Mouse (Mus musculus) cerebellum, adult 8-10 months (tissue): ENCODE measurements around the gene Alg11.

Experiments used
- DNase-seq: peaks from one replicate; pipeline ENCODE4 v3.0.0; 2022

Gene Alg11

DNA sequence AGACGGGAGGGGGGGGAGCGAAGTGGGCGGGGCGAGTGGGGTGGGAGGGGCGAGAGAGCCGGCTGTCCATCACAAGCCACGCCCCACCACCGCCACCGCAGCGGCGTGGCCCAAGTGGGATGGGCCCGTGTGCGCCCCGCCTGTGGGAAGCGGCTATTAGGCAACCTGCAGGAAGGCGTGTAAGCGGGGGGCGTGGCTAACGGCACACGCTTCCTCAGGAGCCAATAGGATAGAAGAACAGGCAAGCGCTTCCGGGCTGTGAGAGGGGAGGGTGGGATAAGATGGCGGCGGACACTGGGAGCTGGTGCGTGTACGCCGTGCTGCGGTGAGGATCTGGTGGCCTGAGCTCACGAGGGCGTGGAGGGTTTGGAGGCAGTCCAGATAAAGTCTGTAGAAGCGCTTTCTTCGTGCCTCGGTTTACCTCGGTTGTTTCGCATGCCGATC is at the start of gene Alg11:
TSS of gene Alg11 (plus strand) at position 276 of the 444 bp plus-strand sequence.
- DNase-seq = peak; percentile 93

DNA sequence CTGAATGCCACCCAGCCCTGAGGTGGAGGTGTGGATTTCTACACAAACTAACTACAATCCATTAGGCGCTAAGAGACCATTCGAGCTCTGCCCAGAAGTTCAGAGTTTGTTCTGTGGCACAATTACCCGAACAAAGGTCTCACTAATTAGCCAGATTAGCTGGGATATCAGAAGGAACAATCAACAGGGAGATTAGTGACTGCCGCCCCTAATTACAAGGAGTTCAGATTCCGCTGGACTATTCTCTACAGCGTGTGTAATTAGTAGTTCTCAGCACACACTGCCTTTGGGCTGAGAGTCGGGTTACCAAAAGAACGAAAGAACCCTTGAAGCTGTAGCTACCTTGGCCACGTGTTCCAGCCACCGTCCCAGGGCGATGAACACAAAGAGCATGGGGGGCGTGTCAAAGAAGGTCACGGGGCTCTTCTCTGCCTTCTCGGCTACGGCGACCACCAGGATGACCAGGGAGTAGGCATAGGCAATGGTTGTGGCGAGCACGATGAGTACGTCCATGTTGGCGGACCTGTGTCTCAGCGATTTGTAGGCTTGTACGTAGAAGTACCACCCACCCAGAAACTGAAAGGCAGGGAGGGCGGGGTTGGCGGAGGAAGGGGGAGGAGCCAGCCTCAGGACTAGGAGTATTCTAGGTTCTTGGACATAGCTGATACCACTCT is 47.4 kb upstream of the Alg11 start:
- DNase-seq = no peak

DNA sequence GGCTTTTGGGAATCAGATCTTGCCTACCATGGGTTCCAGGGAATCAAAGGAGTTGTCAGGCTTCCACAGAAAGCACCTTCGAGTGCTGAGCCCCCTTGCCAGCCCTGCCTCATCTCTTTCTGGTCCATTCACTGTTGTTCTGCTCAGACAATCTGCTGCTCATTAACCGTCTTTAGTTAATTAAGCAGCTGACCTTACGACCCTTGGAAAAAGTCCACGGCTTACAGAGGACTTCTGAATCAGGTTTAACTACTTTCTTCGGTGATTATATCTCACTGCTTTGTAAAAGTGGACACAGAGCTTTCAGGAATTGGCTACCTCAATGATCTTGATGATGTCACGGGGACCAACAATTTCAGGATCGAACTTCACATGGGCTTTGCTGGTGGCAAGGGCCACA is 42.8 kb upstream of the Alg11 start:
- no peak for DNase-seq

DNA sequence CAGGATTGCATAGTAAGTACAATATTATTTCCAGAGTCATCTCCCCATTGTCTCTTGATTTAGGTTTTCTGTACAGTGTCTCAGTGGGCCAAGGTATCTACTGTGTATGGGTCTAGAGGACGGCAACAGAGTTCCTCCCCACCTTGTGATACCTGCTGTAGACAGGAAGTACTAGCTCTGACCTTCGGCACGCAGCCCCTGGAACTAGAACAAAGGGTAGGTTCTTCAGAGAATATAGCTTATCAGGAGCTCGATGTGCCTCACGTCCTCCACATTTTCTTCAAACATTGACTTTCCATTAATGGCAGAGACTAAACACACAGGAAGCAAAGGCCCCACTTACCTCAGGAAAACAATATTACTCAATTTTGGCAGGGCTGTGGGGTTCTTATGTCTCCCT is 41.0 kb upstream of the Alg11 start:
- DNase-seq = no peak

DNA sequence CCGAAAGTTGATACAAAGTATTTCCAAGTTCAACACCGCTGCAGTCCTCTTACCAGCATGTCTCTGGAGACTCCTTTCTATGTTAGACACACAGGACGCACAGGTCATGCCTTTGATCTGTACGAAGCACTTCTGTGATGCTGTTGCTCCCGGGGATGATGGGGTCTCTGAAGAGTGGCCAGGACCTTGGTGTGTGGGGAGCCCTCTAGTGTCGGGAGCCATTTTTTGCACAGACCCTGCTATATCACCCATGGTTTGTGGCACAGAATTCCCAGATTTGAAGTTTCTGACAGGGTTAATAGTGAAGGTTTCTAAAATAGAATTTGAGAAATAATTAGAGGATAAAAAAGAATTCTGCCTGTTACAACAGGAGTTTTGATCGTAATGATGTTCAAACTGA is 38.3 kb upstream of the Alg11 start:
- no peak for DNase-seq

DNA sequence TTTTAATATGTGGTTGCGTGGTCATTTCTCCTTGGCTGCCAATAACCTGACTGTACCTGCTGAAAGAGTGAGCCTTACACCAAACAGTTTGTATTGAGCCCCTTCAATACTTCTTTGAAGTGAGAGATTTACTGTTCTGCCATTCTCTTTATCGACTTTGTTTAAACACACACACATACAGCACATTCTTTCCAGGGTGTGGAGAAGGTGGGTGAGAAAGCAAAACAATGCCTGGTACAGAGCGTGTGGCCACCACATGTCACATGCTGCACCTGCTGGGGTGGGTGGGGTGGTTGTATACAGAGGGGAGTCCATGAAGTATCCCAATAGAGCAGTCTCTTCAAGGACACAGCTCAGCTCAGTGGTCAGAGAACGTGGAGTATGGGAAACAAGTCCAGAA is 35.3 kb upstream of the Alg11 start:
- DNase-seq = no peak

DNA sequence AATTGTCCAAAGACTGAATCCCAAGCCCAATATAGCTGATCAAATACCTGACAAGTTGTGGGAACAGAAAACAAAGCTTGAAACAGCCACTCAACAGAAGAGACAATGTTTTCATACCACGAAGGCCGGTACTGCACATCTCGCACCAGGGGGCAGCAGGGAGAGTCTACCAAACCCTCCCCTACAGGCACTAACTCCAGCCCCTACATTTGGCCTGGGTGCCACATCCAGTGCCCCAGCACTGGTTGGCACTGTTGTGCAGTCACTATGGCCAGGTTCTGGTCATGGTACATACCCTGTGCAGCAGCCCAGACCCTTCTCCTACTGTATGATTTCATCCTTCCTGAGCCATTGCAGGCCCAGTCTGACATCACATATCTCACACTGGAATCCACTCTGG is 31.5 kb upstream of the Alg11 start:
- no peak for DNase-seq

DNA sequence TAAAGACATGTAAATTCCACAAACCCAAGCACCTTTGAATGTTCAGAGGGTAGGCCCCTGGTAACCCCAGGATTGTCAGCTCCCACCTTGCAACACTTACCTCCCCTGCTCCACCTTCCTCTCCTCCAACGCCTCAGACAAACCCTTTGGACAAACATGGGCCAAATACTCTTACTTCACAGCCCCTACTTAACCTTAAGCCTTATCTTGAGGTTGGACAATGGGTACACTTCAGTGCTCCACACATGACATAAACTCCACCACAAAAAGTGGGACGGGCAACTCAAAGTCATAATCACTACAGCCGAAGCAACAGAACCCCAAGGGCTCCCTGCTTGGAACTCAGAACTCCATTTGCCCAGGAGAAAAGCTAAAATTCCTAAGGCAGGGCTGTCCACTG is 29.5 kb upstream of the Alg11 start:
- DNase-seq = no peak

DNA sequence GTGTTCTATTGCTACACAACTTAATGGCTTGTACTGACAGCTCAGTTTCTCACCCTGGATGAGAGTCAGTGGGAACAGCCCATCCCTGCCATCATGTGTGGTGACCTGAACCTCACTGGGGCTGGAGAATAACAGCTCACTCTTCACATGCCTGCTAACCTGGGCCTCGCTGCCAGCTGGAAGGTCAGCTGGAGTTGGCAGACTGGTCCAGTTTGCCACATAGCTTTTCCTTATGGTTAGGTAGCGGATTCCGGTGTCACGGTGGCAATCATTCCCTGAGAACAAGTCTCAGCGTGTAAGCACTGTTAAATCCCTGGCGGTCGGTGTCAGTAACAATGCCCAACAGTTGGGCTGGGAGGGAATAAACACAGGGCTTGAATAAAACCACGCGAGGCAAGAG is 24.4 kb upstream of the Alg11 start:
- DNase-seq = no peak

DNA sequence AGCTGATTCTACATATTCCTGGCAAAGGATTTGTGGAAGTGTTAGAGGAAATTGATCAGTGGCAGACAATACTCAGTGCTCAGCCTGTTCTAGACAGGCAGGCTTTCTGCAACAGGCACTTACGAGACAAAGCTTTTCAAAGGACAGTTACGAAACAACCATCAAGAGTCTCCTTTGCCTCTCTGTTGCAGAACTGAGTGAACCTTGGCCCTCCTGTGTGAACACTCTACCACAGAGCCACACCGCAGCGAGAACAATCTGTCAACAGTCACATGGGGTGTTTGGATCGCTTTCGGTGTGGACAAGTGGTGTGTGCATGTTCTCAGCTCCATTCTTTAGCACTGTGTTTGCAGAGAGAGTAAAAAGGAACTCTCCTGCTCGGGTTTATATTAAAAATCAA is 23.5 kb upstream of the Alg11 start:
- no peak for DNase-seq

DNA sequence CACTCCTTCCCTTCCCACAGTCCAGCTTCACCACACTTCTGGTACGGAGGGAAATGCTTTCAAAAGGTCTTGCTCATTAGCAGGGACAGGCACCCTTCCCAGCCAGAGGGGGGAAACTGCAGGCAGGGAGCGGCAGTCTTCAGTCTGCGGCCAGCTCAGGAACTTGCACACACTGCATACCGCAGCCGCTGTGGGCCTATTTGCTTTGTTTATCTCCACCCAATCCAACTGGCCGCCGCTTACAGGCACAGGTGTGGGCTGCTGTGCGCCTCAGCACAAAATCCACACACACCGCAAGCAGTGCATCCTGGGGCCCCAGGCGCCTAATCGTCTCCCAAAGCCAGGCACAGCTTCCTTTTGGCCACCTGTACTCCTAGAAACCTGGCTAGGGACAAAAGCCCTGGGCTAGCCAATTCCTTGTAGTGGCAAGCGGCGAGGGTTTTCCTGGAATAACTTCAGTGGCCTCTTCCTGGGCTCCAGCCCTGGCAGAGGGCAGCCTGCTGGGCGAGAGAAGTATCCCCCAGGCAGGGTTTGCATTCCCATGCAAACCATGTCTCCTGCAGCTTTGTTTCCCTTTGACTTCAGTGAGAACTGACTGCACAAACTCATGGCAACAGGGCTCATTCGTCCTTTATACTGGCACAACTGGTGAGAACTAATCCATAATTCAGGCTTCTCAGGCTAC is 20.9 kb upstream of the Alg11 start:
- no peak for DNase-seq

DNA sequence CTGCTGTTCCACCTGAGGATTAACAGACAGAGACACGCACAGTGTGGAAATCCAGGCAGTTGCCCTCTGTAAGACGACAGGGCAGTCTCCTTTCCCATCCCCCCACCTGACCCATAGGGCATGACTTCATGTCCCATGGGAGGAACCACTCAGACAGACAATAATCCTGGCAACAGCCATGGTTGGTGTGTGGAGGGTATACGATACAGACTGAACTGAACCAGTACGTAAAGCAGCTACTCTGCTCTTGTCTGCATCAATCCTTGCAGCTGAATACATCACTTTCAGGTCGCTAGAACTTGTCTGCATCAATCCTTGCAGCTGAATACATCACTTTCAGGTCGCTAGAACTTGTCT is 20.4 kb upstream of the Alg11 start:
- no peak for DNase-seq

DNA sequence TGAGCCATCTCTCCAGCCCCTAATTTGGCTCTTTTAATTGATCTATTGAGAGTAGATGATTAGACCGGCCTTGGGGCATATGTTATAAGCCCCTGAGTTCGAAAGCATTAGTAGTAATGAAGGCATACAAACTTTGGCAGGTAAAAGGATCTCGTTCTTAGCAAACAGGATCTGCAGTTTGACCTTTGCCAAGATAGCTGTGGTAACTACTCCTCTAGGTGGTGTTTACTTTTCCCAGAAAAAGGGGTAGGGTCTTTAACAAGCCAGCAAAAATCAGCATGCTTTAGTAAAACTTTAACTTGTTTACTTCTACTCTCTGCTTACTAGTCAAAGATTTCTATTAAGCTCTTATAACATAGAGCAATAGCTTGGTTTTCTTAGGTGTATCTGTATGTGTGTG is 18.0 kb upstream of the Alg11 start:
- DNase-seq = no peak

DNA sequence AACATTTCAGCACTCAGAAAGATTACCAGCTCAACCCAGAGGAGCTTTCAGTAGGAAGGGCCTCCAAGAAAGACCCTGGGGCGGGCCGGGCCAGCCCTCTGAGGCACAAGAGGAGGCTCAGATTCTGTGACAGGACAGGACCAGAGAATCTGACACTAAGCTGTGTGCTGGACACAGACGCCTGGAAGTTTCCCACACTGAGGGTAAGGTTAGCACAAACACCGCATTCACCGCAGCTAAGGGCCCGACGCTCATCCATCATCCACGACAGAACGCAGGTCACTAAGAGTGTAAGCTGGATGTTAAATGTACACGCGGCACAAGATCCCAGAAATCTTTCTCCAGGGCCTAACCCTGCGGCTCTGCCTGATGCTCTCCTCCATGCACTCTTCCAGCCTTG is 16.8 kb upstream of the Alg11 start:
- no peak for DNase-seq

DNA sequence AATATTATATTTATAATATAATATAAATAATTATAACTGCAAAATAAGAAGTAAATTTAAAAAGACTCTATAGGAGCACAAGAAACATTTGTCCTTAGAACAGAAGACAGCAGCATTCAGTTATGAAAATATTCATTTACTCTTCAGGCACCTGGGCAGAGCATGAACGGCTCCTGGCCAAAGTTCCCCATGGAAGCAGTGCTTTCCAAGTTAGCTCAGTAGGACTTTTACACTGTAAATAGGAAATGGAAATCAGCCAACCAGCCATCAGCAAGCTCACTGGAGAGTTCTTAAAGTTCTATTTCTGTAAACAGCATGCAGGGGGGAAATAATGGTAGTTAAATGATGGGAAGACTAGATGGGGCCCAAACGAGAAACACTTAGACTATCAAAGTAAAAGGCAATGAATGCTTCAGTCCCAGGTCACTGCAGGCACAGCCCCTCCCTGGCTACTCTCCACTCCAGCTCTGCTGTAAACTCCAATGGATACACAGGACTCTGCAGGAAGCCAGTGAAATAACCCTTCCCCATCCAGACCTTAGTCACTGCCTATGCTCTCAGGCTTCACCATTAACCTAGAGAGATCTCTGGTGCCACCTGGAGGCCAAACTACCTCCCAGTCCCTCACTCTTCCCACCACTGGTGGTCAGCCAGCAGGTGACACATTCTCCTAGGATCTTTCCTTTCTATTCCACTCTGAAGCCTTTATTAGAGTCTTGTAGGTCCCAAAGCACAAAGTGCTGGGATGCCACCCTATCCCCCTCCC is 12.6 kb upstream of the Alg11 start:
- DNase-seq = peak; percentile 35

DNA sequence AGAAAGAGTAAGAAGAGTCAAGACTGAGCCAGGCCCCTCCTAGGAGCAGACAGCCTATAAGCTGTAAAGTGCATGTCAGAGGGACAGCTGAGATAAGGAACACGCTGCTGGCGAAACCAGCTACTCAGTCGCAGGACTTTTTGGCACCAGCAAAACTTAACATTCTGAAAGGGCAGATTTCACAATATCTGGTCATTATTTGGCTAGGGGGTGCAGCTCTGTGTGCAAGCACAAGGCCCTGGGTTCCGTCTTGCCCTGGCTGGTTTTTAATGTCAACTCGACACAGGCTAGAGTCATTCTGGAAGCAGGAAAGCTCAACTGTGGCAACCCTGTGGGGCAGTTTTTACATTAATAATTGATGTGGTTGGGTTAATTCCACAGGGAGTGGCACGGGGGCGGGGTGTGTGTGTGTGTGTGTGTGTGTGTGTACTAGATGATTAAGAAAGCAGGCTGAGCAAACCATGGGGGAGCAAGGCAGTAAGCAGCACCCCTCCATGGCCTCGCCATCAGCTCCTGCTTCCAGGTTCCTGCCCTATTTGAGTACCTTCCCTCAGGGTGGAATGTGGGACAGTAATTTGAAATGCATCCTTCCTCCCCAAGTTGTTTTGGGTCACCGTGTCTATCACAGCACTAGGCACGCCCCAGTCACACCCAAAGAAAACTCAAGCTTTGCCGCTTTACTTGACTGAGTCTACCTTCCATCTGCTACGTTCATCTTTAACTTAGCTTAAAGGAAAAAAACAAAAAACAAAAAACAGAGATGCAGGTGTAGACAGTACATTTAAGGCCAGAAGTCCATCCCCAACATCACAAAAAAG is 5.6 kb upstream of the Alg11 start:
- DNase-seq = no peak

DNA sequence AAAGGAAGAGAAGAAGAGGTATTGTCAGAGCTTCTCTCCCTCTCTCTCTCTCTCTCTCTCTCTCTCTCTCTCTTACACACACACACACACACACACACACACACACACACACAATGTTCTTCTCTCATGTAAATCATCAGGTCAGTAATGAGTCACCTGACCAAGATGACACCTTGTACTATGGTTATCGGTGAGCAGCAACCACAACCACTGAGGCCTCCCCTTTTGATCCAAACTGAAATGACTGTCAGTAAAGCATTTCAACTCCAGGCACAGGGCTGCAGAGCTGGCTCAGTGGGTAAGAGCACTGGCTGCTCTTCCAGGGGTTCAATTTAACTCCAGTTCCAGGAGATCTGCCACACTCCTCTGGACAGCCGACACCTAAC is 5.0 kb upstream of the Alg11 start:
- DNase-seq = no peak

DNA sequence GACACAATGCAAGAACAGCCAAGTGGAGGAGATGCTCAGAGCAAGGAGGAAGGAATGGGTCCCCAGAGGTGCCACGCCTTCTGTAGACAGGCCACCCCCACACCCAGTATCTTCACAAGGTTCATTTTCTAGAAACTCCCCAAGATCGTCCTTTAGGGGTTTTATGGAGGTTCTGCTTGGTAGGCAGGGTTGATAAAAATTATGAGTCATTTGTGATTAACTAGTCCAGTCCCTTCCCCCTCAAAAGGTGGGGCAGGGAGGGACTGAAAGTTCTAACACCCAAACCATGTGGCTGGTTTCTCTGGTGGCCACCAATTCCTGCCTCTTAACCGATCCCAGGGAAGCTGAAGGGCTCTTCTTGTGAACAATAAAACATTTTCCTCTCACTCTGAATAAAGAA is 3.7 kb upstream of the Alg11 start:
- no peak for DNase-seq

DNA sequence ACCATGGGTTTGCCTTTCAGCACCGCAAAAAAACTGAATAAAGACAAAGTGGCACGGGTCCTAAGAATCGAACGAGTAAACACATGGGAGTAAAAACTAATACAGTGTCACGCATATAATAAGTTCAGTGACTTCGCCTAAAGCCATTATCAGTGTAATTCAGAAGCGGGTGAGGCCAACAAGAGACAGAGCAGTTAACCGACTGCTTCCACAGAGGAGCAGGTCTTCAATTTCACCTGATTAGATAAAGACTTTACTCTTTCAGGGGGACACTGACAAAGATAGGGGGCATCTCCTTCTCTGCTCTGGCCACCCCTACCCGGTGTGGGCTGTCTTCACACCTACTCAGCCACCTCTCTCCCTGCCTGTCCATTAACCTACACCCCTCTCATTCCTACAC is 2.2 kb upstream of the Alg11 start:
- no peak for DNase-seq

DNA sequence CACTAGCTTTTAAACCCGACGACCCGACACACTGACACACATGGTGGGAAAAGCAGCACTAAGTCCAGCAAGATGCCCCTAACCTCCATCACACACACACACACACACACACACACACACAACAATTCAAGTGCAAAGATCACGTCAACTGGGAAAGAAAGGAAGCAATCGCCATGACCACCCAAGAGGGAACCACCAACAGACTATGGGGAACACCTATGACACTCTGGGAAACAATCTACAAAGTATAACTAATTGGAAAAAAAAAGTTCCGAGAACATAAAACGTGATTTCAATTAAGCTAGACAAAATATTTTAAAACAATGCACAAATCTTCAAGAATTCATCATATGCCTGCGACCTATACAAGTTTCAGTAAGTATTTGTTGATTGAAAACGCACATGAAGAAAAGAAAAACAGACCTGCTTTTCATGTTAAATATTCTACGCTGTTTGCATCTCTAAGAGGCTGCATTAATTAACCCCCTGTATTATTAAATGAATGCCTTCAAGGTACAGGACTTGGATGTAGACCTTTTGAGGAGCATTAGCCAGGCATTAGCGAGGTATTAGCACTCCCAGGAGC is 1.3 kb upstream of the Alg11 start:
- no peak for DNase-seq

DNA sequence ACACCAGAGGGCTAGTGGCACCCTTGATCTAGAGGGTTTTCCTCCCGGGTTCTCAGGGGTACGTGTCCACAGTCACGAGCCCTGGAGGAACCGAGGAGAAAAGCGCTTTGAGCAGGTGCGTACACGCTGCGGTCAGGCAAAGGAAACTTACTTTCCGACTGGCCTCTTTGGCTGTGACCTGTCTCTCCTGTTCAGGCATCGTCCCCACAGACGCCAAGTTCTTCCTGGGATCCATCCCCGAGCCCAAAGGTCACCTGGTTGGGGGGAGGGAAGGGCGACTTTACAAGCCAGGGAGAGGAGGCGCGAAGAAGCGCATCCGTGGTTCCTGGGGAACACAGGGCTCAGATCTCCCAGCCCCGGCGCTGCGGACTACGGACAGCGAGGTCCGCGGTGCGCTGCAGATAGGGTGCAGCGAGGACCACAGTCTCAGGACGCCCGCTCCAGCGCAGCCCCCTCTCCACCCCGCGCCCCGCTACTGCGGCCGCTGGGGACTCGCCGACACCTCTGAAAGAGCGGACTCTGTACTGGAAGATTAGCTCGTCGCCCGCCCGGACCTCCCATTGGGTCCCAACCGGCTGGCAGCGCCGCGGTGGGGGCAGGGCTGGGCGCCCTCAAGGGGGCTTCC is 588 bp upstream of the Alg11 start, which contains the start of gene Atp7b:
TSS of gene Atp7b (minus strand) at position 485 of the 625 bp plus-strand sequence.
- DNase-seq = no peak

DNA sequence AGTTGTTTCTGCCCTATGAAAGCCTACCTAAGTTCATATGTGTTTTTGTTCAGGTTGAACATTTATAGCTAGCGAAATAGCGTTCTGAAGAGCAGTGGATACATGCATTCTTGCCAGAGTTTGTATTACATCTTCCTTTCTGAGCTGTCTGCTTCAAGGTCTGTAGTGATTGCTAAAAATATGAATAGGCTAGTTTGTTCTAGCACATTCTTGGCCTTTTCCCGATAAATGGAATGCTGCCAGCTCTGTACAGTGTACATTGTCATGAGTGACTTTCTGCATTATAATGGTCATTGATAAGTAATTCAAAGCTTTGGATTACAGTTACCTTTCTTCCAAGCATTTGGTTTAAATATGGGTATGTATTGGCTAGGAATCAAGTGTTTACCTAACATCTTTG is 605 bp downstream of the Alg11 start:
- DNase-seq = no peak
